Mouse (Mus musculus) c-Kit-positive CD71-negative TER-119-negative erythroid progenitor cells, embryonic 14.5 days (primary cell): ENCODE measurements around the gene Slc41a3.

Source experiments
- DNase-seq: peaks from one replicate; pipeline ENCODE4 v3.0.0-alpha.2; 2013; ENCODE audit warnings: low read depth

Gene Slc41a3

DNA sequence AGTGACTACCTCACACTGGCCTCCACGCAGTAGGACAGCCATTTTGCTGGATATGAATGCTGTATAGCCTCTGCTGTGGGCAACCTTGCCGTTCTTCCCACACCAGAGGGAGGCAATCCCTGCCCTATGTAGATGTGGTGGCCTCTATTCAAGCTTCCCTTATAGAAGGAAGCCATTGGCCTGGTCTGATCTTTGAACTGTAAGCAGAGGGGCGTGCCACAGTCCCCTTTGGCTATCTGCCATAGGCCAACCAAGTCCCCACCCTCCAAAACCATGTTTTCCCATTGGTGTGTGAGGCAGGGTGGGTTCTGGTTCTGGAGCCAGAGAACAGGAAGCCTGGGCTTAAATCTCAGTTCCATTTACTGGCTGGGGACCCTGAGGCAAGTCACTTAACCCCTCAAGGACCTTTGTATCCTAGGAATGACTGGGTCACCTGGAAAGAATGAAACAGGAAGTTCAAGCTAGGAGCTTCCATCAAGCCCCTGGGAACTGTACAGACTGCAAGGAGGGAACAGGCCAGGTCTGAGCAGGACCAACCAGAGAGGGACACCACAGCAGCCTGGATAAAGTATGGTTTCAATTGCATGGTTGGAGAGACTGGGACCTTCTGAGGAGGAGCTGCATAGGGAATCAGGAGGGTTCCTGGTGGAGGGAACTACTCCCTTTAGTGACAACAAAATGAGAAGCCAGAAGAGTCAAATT is 79.5 kb downstream of the Slc41a3 start:
- DNase-seq, result no peak

DNA sequence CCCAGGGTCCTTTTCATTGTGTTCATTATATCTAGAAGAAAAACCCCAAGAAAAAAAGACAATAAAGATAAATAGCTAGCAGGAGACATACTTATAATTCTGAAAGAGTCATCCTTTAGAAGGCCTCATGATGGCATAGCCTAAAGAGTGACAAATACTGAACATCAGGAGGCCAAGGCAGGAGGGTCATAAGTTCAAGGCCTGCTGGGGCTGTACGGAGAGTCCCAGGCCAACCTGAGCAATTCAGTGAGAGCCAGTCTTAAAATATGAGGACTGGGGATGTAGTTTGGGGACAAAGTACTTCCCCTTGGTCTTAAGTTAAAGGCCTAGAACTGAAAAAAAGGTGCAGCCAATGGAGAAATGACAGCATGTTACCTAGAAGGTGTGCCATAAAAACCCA is 82.3 kb downstream of the Slc41a3 start:
- no peak for DNase-seq

DNA sequence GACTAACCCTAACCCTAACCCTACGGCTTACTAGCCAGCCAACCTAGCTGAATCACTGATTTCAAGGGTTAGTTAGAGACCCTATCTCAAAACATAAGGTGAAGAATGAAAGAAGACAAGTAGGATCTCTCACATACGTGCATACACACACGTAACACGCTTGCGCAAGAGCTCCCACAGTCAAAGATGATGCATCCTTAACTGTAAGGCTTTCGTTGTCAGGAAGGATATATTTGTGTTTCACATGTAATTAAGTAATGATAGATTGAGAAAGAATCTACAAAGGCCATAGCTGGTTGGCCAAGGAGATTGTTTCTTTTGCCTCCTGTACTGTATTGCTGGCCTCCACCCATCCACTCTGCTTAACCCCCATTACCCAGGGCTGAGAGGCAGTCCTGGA is 83.5 kb downstream of the Slc41a3 start:
- no peak for DNase-seq

DNA sequence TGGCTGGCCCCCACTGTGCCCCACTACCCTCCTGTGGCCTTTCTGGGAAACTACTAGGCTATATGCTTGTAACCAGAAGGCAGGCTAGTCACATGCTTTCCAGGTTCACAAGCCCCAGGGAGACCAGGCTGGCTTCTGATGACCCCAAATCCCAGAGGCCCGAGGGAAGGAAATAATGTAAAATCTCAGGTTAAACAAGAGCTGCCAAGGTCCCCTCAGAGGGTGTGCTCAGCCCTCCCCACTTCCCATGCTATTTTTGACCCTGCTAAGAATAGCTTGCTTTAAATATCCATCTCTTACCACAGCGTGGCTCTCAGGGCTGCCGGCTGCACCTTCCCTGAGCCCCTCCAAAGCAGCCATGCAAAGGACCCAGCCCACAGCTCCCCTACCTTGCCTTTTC is 84.2 kb downstream of the Slc41a3 start:
- no peak for DNase-seq

DNA sequence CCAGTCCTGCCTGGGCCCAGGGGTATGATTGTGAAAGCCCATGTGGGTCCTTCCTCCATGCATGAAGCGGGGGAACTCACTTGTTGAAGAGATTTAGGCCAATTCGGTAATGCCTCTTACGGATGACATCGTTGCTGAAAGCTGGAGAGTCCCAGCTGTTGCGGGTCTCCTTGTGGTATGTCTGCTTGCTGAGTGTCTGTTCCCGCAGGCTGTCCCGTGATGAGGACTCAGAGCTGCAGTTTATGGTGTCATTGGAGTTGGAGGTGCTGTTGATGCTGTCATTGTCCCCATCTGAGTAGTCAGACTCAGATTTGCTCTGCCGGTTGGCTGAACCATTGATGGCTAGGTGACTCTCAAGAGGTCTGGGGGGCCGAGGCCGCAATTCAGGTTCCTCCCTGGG is 85.0 kb downstream of the Slc41a3 start:
- no peak for DNase-seq

DNA sequence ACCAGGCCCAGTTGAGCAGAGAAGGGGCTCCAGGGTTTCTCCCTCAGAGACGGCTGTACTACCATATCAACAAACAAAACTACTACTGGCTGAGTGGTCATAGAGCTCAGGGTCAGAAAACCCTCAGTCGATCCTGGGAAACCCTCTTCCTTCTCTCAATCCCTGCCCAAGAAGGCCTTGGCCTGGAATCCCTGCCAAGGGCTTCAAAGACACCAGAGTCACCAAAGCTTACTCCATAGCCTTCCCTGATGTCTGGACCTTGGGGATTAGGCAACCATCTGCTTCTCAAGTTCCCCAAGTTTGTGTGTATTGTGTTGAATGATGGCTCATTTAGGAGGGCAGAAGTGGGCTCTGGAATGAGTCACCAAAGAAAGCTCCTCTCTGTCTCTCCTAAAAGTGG is 87.4 kb downstream of the Slc41a3 start:
- no peak for DNase-seq

DNA sequence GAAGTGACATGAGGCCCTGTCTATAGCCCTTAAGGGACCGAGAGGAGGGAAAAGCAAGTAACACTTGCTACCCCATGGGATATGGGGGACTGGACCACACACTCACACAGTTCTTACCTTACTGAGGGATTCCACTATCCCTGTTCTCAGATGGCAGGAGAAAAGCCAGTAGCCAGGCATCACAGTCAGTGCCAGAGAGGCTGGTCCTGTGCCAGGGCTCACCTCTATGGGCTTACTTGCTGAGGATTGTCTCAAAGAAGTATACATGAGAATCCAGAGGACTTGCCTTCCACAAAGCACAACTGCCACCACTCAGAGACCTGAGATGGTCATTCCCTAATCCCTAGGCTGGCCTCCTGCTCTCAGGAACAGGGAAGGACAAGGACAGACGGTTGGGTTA is 87.9 kb downstream of the Slc41a3 start:
- no peak for DNase-seq

DNA sequence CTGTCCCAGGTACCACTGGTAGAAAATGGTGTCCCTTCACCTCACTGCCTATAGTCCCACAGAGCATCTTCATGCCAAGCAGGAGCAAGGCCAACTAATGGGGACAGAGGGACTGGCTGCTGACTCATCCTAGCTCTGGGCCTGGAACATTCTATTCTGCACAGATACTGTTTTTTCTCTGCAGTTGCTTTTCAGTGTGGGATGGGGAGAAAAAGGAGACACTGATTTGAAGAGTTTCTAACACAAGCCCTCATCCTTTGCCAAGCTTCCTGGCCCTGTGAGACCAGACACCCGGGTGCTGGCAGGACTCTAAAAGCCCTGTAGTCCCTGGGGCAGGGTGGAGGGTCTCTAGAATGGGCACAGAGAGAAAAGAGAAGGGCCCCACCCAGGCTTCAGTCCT is 91.2 kb downstream of the Slc41a3 start:
- DNase-seq, result no peak
